Mouse (Mus musculus) limb, embryonic 14.5 days (tissue): Measurements from ENCODE around the gene Acoxl. TPM values are rescaled to one million over a fixed set of nuclear protein-coding genes. Genes with fewer than 3 reads are reported as not detected.

ENCODE experiments used
- ATAC-seq: fragments of 200-750 bp; cut with Nextera tagmentation; 2 replicates; pipeline ENCODE4 v1.8.0; 2017; ENCODE audit warnings: low read depth, moderate number of reproducible peaks, moderate TSS enrichment; ENCODE audit not compliant: low FRiP score
- DNase-seq: peaks from one replicate; pipeline ENCODE4 v3.0.0-alpha.2; 2015; ENCODE audit warnings: low spot score
- H3K27ac ChIP-seq: fragments of 300-500 bp; sonication (generic); replicated peaks from 2 replicates; pipeline ENCODE4 v1.5.1; 2014; ENCODE audit warnings: low read depth, mild to moderate bottlenecking, low read length, moderate library complexity, mixed read lengths
- H3K27me3 ChIP-seq: fragments of 300-500 bp; sonication (generic); 2 replicates; pipeline ENCODE4 v1.6.1; 2014; ENCODE audit warnings: low read length, mixed read lengths; ENCODE audit not compliant: control insufficient read depth, insufficient read depth
- H3K36me3 ChIP-seq: fragments of 300-500 bp; sonication (generic); 2 replicates; pipeline ENCODE4 v1.6.1; 2014; ENCODE audit warnings: mild to moderate bottlenecking, low read length, moderate library complexity, mixed read lengths; ENCODE audit not compliant: control insufficient read depth, insufficient read depth
- H3K4me1 ChIP-seq: fragments of 300-500 bp; sonication (generic); 2 replicates; pipeline ENCODE4 v1.6.1; 2014; ENCODE audit warnings: antibody characterized with exemption, low read length, mixed read lengths; ENCODE audit not compliant: control insufficient read depth, insufficient read depth
- H3K4me2 ChIP-seq: fragments of 300-500 bp; sonication (generic); replicated peaks from 2 replicates; pipeline ENCODE4 v1.6.1; 2014; ENCODE audit warnings: low read depth, mild to moderate bottlenecking, low read length, moderate library complexity; ENCODE audit not compliant: severe bottlenecking
- H3K4me3 ChIP-seq: fragments of 300-500 bp; sonication (generic); replicated peaks from 2 replicates; pipeline ENCODE4 v1.5.1; 2014; ENCODE audit warnings: low read length
- H3K9ac ChIP-seq: fragments of 300-500 bp; sonication (generic); 2 replicates; pipeline ENCODE4 v1.6.1; 2014; ENCODE audit warnings: mild to moderate bottlenecking, low read depth, low read length, moderate library complexity; ENCODE audit not compliant: severe bottlenecking
- H3K9me3 ChIP-seq: fragments of 300-500 bp; sonication (generic); 2 replicates; pipeline ENCODE4 v1.6.1; 2016; ENCODE audit warnings: low read length; ENCODE audit not compliant: control insufficient read depth
- POLR2A ChIP-seq: fragments of 200-500 bp; IDR thresholded peaks from 2 replicates; pipeline ENCODE4 v1.8.0; 2012; ENCODE audit warnings: inconsistent platforms, mild to moderate bottlenecking, moderate library complexity, borderline replicate concordance; ENCODE audit not compliant: insufficient read depth, insufficient read length; ENCODE audit errors: extremely low read depth
- WGBS: fragments of 180-500 bp; shearing (Covaris S2); extraction: QIAGEN DNeasy Blood & Tissue Kit; methylation state at CpG from one replicate; pipeline ENCODE4 v1.1.7; 2014; 5-methylcytosine and 5-hydroxymethylcytosine counted together
- polyA plus RNA-seq, 2 experiments: library from polyadenylated mRNA; depleted of rRNA in 1 of 2; stranded (reverse) in 1 of 2; unstranded in 1 of 2; fragments of >200 nt; fragmentation: Nextera tagmentation in 1 of 2; extraction: Ambion mirVana in 1 of 2; gene quantifications; 2 replicates each; pipeline versions ENCODE4 v1.2.1 to v1.2.3; 2012 to 2014

Gene Acoxl
- polyA plus RNA-seq, 2 experiments = 0.13 TPM; not detected in 1

DNA sequence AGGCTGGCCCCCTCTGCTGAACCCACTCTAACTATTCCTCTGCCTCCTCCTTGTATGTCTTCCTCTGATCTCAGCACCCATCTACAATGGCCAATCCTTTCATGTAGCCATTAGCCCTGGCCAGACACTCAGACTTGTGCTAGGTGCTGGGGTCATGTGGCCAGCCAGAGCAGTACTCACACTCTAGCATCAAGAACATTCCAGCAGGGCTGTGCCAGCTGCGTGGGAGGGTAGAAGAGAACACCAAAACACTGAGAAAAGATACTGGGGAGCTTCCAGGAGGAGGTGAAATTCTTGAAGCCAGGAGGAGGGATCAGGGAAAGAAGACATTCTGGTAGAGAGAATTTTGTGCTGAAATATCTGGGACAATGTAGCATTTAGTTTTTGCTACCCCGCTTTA is 226.3 kb downstream of the Acoxl start:
- TF ChIP-seq POLR2A = no peak
- DNase-seq = no peak
- Histone ChIP-seq H3K9me3 (no peaks in the 10 kb centered on the region), H3K9ac (no peak overlapping the region), H3K36me3 (no peaks in the 10 kb centered on the region), H3K27ac (no peak overlapping the region), H3K4me1 (peaks cover 7% of the 10 kb centered on the region; the same call in 1 of the 2 replicates), H3K4me3 (no peak overlapping the region), H3K27me3 (no peaks in the 10 kb centered on the region), H3K4me2 (no peak overlapping the region)
- no peak for ATAC-seq
- WGBS = 91% methylated on average over 2 of the region's 2 CpGs

DNA sequence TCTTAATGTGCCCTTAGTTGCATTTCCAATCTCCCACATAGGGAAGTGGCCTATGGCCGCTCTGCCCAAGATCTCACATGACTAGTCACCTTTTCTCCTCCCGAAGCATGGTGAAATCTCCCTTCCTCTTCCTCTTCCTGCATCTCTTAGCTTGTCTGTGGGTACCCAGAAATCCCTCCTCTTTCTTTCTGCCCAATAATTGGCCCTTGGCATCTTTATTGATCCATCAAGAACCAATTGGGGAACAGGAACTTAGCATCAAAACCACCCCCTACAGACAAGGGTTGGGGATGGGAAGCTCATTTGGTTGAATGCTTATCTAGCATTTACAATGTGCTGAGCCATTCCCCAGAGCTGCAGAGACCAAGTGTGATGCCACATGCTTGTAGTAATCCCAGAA is 226.9 kb downstream of the Acoxl start:
- Histone ChIP-seq H3K4me3 (no peak overlapping the region), H3K9me3 (no peaks in the 10 kb centered on the region), H3K27me3 (no peaks in the 10 kb centered on the region), H3K4me1 (peaks cover 7% of the 10 kb centered on the region; the same call in 1 of the 2 replicates), H3K9ac (no peak overlapping the region), H3K4me2 (no peak overlapping the region), H3K27ac (no peak overlapping the region), H3K36me3 (no peaks in the 10 kb centered on the region)
- DNase-seq (no peak), ATAC-seq (no peak)
- WGBS = 84% methylated on average over 2 of the region's 2 CpGs
- no peak for TF ChIP-seq POLR2A

DNA sequence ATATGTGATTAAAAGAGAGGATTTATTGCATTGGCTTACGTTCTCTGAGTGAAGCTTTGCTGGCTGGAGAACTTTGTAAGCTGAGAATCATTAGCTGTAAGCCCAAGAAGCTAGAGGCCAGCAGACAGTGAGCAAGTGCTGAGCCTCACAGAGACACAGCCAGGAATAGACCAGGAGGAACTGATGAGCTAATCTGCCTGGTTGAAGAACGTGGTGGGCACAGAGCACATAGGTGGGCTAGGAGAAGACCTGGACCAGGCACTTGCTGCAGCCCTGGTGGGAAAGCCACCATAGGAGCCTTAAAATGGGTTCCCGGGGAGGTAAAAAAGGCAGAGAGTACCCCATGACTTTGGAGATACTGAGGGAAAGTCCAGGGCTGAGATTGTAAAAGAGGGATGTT is 228.5 kb downstream of the Acoxl start:
- H3K4me2 ChIP-seq = no peak overlapping the region
- H3K9ac ChIP-seq = no peak overlapping the region
- WGBS = 67% methylated on average over 3 of the region's 3 CpGs
- no peaks in the 10 kb centered on the region for H3K9me3 ChIP-seq
- H3K27ac ChIP-seq = no peak overlapping the region
- no peak for ATAC-seq
- no peaks in the 10 kb centered on the region for H3K36me3 ChIP-seq
- TF ChIP-seq POLR2A = no peak
- no peak overlapping the region for H3K4me3 ChIP-seq
- H3K27me3 ChIP-seq = no peaks in the 10 kb centered on the region
- H3K4me1 ChIP-seq = peaks cover 7% of the 10 kb centered on the region; the same call in 1 of the 2 replicates
- no peak for DNase-seq

DNA sequence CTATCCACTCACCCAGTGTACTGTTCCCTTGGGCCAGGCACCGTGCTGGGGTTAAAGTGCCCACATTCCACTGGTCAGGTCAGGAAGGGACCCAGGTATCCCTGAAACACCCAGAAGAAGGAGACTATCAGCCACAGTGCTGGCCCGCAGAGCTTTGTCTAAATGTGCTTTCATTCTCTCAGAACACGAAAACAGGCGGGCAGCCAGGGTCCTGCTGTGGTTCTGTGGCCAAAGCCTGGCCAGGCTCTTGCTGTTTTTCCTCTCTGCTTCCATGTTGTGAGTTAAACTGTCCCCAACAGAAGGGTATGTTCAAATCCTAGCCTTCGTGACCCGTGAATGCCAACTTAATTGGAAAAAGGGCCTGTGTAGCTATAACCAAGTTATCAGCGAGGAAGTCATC is 228.9 kb downstream of the Acoxl start:
- H3K27me3 ChIP-seq = no peaks in the 10 kb centered on the region
- DNase-seq (no peak), ATAC-seq (no peak)
- H3K4me2 ChIP-seq = no peak overlapping the region
- H3K9me3 ChIP-seq = no peaks in the 10 kb centered on the region
- H3K4me1 ChIP-seq = peaks cover 7% of the 10 kb centered on the region; the same call in 1 of the 2 replicates
- no peaks in the 10 kb centered on the region for H3K36me3 ChIP-seq
- H3K27ac ChIP-seq = no peak overlapping the region
- no peak overlapping the region for H3K9ac ChIP-seq
- 81% methylated on average over 7 of the region's 7 CpGs for WGBS
- TF ChIP-seq POLR2A = no peak
- no peak overlapping the region for H3K4me3 ChIP-seq

DNA sequence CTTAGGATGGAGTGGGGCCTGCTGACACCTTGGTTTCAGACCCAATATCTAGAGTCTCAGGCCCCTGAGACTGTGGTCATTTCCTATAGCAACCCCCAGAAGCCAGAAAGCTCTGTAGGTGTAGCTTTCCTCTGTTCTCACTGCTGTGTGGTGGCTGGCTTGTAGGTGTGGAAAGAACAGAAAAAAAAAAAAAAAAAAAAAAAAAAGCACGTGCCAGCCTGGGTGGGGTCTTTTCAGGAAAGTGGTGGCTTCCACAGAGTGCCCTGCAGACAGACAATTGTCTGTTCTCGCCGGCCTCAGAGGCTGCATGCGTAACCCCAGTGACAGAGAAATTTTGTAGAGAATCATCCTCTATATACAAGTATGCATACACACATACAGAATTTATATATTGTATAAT is 229.5 kb downstream of the Acoxl start:
- ATAC-seq = no peak
- 90% methylated on average over 3 of the region's 4 CpGs for WGBS
- Histone ChIP-seq H3K4me2 (no peak overlapping the region), H3K27ac (no peak overlapping the region), H3K9me3 (no peaks in the 10 kb centered on the region), H3K36me3 (no peaks in the 10 kb centered on the region), H3K4me1 (peaks cover 7% of the 10 kb centered on the region; the same call in 1 of the 2 replicates), H3K9ac (no peak overlapping the region), H3K27me3 (no peaks in the 10 kb centered on the region), H3K4me3 (no peak overlapping the region)
- no peak for DNase-seq
- no peak for TF ChIP-seq POLR2A

DNA sequence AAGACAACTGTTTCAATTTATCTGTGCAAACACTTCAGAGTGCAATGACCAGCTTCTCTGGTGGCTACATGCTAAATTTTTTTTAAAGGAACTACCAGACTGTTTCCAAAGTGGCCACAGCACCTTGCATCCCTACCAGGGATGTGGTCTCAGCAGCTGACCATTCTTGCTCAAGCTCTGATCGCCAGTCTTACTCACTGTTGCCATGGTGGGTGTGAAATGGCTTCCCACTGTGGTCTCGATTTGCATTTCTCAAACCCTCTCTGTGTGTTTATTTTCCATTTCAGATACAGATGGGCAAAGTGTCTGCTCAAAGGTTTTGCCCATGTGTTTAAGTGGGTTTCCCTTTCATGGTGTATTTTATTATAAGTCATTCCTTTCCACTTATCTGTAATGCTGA is 230.3 kb downstream of the Acoxl start:
- DNase-seq (no peak), ATAC-seq (no peak)
- no peaks in the 10 kb centered on the region for H3K36me3 ChIP-seq
- no peaks in the 10 kb centered on the region for H3K27me3 ChIP-seq
- H3K4me2 ChIP-seq = no peak overlapping the region
- no peak overlapping the region for H3K27ac ChIP-seq
- H3K4me3 ChIP-seq = no peak overlapping the region
- WGBS = 74% methylated on average over 2 of the region's 2 CpGs
- TF ChIP-seq POLR2A = no peak
- H3K9ac ChIP-seq = no peak overlapping the region
- peaks cover 7% of the 10 kb centered on the region; the same call in 1 of the 2 replicates for H3K4me1 ChIP-seq
- no peaks in the 10 kb centered on the region for H3K9me3 ChIP-seq
